Mouse (Mus musculus) embryonic fibroblast, embryonic 13.5 days (primary cell): ENCODE data around the gene Adcy5.

Experiments used
- CTCF ChIP-seq: IDR thresholded peaks from 2 replicates; pipeline ENCODE4 v1.5.1; 2011; ENCODE audit warnings: mild to moderate bottlenecking, control low read depth, low read length, moderate library complexity, borderline replicate concordance; ENCODE audit not compliant: insufficient read depth
- POLR2A ChIP-seq: IDR thresholded peaks from 2 replicates; pipeline ENCODE4 v1.6.1; 2011; ENCODE audit warnings: low read depth, mild to moderate bottlenecking, control low read depth, low read length, moderate library complexity

DNA sequence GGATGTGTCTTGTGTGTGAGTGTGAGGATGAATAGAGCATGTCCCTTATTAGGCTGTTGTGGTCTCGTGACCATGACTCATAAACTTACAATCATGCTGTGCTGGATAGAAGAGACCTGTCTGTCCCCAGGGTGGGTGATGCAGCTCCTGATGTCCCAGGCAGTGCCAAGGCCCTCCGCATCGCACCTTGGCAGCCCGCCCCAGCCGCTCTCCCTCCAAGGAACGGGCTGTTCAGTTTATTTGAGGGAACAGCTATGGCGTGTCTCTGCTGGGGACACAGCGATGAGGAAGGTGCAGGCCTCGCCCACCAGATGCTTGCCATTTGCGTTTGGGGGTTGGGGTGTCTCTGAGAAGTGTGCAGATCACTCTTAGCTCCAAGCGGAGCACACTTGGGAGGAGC, 28.5 kb downstream of the Adcy5 start:
- TF ChIP-seq CTCF (no peak), POLR2A (no peak)
